Mouse (Mus musculus) megakaryocyte, embryonic 14.5 days (primary cell): ENCODE data around the gene Saxo1.

Experiments
- FLI1 ChIP-seq: IDR thresholded peaks from 2 replicates; pipeline ENCODE4 v1.6.1; 2012; ENCODE audit warnings: low read length, inconsistent platforms, mixed read lengths
- GATA1 ChIP-seq: IDR thresholded peaks from 3 replicates; pipeline ENCODE4 v1.6.1; 2012; ENCODE audit warnings: mixed read lengths, low read length, inconsistent platforms, borderline replicate concordance

DNA sequence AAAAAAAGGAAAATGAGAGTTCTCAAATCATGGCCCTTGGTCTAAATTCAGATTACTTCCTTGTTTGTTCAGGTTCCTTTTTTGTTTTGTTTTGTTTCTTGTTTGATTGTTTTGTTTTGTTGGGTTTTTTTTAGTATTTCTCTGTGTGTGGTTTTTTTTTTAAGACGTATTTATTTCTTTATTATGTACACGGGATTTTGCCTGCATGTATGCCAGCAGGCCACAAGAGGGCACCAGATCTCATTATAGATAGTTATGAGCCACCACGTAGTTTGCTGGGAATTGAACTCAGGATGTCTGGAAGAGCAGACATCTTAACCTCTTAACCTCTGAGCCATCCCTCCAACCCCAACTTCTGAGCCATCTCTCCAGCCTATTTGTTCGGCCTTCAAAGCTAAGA is 20.2 kb downstream of the Saxo1 start:
- TF ChIP-seq GATA1 (no peak), FLI1 (no peak)
